Mouse (Mus musculus) right cerebral cortex, postnatal 14 days (tissue): Measurements from ENCODE around the gene Smyd3.

Experiments
- DNase-seq: peaks from one replicate; pipeline ENCODE4 v3.0.0; 2022

Smyd3 gene

GRCm38 (mm10) chr1:178929531-178929930 lies 588.3 kb downstream of the Smyd3 start:
- DNase-seq, result no peak

- DNase-seq, result no peak
Measured at GRCm38 (mm10) chr1:178924492-178925183, 593.2 kb downstream of the Smyd3 start.

- no peak for DNase-seq
Measured at GRCm38 (mm10) chr1:178917194-178917902, 600.5 kb downstream of the Smyd3 start.

- DNase-seq, result no peak
Measured at GRCm38 (mm10) chr1:178915056-178915455, 602.8 kb downstream of the Smyd3 start.

- no peak for DNase-seq
Measured at GRCm38 (mm10) chr1:178912936-178913716, 604.7 kb downstream of the Smyd3 start.

GRCm38 (mm10) chr1:178910951-178911350 lies 606.9 kb downstream of the Smyd3 start:
- DNase-seq, result no peak
